Mouse (Mus musculus): ENCODE measurements around the gene Rplp2.

Rplp2 gene

GRCm38 (mm10) chr7:141430585-141431240 is 16.5 kb upstream of the Rplp2 start:
- DNase-seq (ENCODE audit: low spot score in 2 of 2): no peak

- DNase-seq (ENCODE audit: low spot score in 2 of 2): no peak
Measured at GRCm38 (mm10) chr7:141431434-141432185, 15.6 kb upstream of the Rplp2 start.

- DNase-seq (ENCODE audit: low spot score in 2 of 2): no peak
Measured at GRCm38 (mm10) chr7:141432186-141432611, 15.0 kb upstream of the Rplp2 start.

GRCm38 (mm10) chr7:141432741-141433516 is 14.2 kb upstream of the Rplp2 start:
- no peak for DNase-seq (ENCODE audit: low spot score in 2 of 2)

- no peak for DNase-seq (ENCODE audit: low spot score in 2 of 2)
Measured at GRCm38 (mm10) chr7:141433517-141434400, 13.4 kb upstream of the Rplp2 start.

GRCm38 (mm10) chr7:141434464-141434863 is 12.7 kb upstream of the Rplp2 start:
- DNase-seq (ENCODE audit: low spot score in 2 of 2): peak; percentile 70 to 80

GRCm38 (mm10) chr7:141435129-141435855 is 11.9 kb upstream of the Rplp2 start:
- DNase-seq (ENCODE audit: low spot score in 2 of 2): peak in 1 of 2 experiments; percentile 52

- DNase-seq (ENCODE audit: low spot score in 2 of 2): no peak
Measured at GRCm38 (mm10) chr7:141435856-141436522, 11.2 kb upstream of the Rplp2 start.

- no peak for DNase-seq (ENCODE audit: low spot score in 2 of 2)
Measured at GRCm38 (mm10) chr7:141436523-141436892, 10.7 kb upstream of the Rplp2 start.

GRCm38 (mm10) chr7:141437178-141438120 is 9.7 kb upstream of the Rplp2 start, which contains the start of gene Slc25a22:
Gene Slc25a22 (minus strand): TSS chr7:141437892.
- DNase-seq (ENCODE audit: low spot score in 2 of 2): peak; percentile 83 to 85

GRCm38 (mm10) chr7:141438201-141438968 is 8.8 kb upstream of the Rplp2 start:
- DNase-seq (ENCODE audit: low spot score in 2 of 2): no peak

GRCm38 (mm10) chr7:141439140-141439679 is 8.0 kb upstream of the Rplp2 start:
- no peak for DNase-seq (ENCODE audit: low spot score in 2 of 2)

- DNase-seq (ENCODE audit: low spot score in 2 of 2): no peak
Measured at GRCm38 (mm10) chr7:141439811-141440210, 7.4 kb upstream of the Rplp2 start.

GRCm38 (mm10) chr7:141440613-141441012 is 6.6 kb upstream of the Rplp2 start:
- DNase-seq (ENCODE audit: low spot score in 2 of 2): peak in 1 of 2 experiments; percentile 49

- DNase-seq (ENCODE audit: low spot score in 2 of 2): no peak
Measured at GRCm38 (mm10) chr7:141441460-141441859, 5.7 kb upstream of the Rplp2 start.

- no peak for DNase-seq (ENCODE audit: low spot score in 2 of 2)
Measured at GRCm38 (mm10) chr7:141442199-141442598, 5.0 kb upstream of the Rplp2 start.

GRCm38 (mm10) chr7:141443081-141443821 is 3.9 kb upstream of the Rplp2 start:
- DNase-seq (ENCODE audit: low spot score in 2 of 2): no peak
